Mouse (Mus musculus): ENCODE measurements at regions not wholly inside any gene's neighbourhood (a gene's known extent, or its start where the extent isn't known, plus 50 kb on each side); places are given as distances from the start of the nearest gene placed in this dataset.

DNA sequence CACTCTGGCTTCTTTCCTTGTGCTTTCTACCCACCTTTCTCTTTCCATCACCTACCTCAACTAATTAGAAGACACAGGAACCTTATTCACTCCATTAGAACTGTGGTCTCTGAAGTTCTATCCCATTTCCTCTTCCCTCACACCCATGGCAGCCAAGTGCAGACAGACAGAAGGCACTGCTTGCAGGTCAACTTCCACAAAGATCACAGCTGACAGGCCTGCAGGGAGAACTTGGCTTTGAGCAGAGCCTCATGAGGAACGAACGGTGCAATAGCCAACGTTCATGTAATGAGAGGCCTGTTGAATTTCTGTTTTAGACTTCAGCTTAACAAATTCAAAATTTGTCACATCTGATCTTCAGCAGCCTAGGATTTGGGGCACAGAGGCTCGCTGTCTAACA is 217.5 kb upstream of the Ankrd55 start:
- H3K27ac ChIP-seq = no peak overlapping the region
- H3K27me3 ChIP-seq (ENCODE audit: control insufficient read depth, insufficient read depth, low read length) = no peaks in the 10 kb centered on the region
- no peaks in the 10 kb centered on the region for H3K79me2 ChIP-seq (replicated peaks; ENCODE audit: control insufficient read depth, insufficient read depth, low read length)
- no peak for DNase-seq
- H3K9ac ChIP-seq (ENCODE audit: low read depth, low read length) = no peak overlapping the region
- 80% methylated on average over 4 of the region's 4 CpGs for WGBS
- H3K36me3 ChIP-seq (ENCODE audit: control insufficient read depth, insufficient read depth, low read length) = no peaks in the 10 kb centered on the region
- intact Hi-C loops (cut with DNase I) = no loop called here
- H3K4me3 ChIP-seq = no peak overlapping the region
- TF ChIP-seq CTCF (IDR thresholded peaks at IDR 0.05) (no peak), POLR2A (IDR thresholded peaks at IDR 0.05; ENCODE audit: insufficient read depth, low read depth, low read length) (no peak), EP300 (IDR thresholded peaks at IDR 0.05; ENCODE audit: insufficient read depth, low read depth, low read length) (no peak)
- no peaks in the 10 kb centered on the region for H3K4me1 ChIP-seq (ENCODE audit: control insufficient read depth, insufficient read depth, low read length)

DNA sequence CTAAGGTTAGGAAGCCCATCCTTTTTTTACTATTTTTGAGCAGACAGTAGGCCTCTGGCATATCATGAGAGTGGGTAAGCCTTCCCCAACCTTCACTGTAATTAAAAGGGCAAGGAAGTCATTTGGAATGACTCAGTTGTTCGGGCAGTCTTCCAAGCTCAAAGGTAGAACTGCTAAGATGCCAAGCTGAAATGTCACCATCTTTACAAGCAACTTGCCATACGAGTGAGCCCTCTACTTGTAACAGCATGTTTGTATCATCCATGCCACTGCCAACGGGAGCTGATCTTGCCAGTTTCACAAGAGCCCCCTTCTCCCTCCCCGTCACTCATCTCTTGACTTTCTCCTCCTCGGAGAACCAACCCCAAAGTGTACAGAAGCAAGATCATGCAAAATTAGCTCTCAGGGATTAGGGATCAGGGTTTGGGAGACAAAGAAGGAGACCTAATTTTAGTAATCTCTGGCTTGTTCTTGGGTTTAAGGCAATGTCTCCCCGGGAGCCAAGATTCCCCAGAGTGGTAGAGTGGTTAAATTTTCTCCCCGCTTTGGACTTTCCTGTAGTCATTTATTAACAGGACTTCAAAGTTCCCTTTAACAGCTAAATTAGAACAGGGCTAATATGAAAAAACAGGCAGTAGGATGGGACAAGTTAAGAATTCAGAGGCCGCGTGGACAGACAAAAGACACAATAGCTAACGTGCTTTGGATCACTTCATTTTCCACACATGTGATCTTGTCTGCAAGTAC is 216.9 kb upstream of the Ankrd55 start:
- 91% methylated on average over 10 of the region's 10 CpGs for WGBS

DNA sequence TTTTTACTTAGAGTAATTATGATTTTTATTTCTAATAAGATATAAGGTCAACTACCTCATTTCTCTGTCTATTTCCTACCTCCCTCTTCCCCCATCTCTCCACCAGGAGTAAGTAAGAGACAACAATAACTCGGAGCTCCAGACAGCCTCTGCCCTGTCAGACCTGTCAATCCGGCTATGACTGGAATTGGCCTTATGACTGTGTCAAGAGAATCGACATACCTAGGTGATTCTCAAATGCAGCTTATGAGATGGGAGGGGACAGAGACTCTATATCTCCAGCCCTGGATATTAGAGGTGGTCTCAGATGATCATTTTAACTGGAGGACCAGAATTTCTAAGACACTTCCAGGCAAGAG is 216.3 kb upstream of the Ankrd55 start:
- intact Hi-C loops (cut with DNase I) = no loop called here
- no peaks in the 10 kb centered on the region for H3K36me3 ChIP-seq (ENCODE audit: control insufficient read depth, insufficient read depth, low read length)
- no peak overlapping the region for H3K27ac ChIP-seq
- no peak for TF ChIP-seq CTCF (IDR thresholded peaks at IDR 0.05)
- no peak for TF ChIP-seq POLR2A (IDR thresholded peaks at IDR 0.05; ENCODE audit: insufficient read depth, low read depth, low read length)
- no peak for TF ChIP-seq EP300 (IDR thresholded peaks at IDR 0.05; ENCODE audit: insufficient read depth, low read depth, low read length)
- WGBS = 91% methylated on average over 3 of the region's 3 CpGs
- no peak for DNase-seq
- no peaks in the 10 kb centered on the region for H3K79me2 ChIP-seq (replicated peaks; ENCODE audit: control insufficient read depth, insufficient read depth, low read length)
- H3K4me3 ChIP-seq = no peak overlapping the region
- no peaks in the 10 kb centered on the region for H3K27me3 ChIP-seq (ENCODE audit: control insufficient read depth, insufficient read depth, low read length)
- no peaks in the 10 kb centered on the region for H3K4me1 ChIP-seq (ENCODE audit: control insufficient read depth, insufficient read depth, low read length)
- H3K9ac ChIP-seq (ENCODE audit: low read depth, low read length) = no peak overlapping the region

More for the DNA sequence above, 216.9 kb upstream of the Ankrd55 start:
- Histone ChIP-seq H3K9ac (ENCODE audit: low read depth, low read length) (no peak overlapping the region), H3K27ac (no peak overlapping the region), H3K79me2 (replicated peaks; ENCODE audit: control insufficient read depth, insufficient read depth, low read length) (no peaks in the 10 kb centered on the region), H3K27me3 (ENCODE audit: control insufficient read depth, insufficient read depth, low read length) (no peaks in the 10 kb centered on the region), H3K4me1 (ENCODE audit: control insufficient read depth, insufficient read depth, low read length) (no peaks in the 10 kb centered on the region), H3K4me3 (no peak overlapping the region), H3K36me3 (ENCODE audit: control insufficient read depth, insufficient read depth, low read length) (no peaks in the 10 kb centered on the region)
- intact Hi-C loops (cut with DNase I) = no loop called here
- no peak for DNase-seq
- no peak for TF ChIP-seq EP300 (IDR thresholded peaks at IDR 0.05; ENCODE audit: insufficient read depth, low read depth, low read length)
- TF ChIP-seq POLR2A (IDR thresholded peaks at IDR 0.05; ENCODE audit: insufficient read depth, low read depth, low read length) = no peak
- no peak for TF ChIP-seq CTCF (IDR thresholded peaks at IDR 0.05)

DNA sequence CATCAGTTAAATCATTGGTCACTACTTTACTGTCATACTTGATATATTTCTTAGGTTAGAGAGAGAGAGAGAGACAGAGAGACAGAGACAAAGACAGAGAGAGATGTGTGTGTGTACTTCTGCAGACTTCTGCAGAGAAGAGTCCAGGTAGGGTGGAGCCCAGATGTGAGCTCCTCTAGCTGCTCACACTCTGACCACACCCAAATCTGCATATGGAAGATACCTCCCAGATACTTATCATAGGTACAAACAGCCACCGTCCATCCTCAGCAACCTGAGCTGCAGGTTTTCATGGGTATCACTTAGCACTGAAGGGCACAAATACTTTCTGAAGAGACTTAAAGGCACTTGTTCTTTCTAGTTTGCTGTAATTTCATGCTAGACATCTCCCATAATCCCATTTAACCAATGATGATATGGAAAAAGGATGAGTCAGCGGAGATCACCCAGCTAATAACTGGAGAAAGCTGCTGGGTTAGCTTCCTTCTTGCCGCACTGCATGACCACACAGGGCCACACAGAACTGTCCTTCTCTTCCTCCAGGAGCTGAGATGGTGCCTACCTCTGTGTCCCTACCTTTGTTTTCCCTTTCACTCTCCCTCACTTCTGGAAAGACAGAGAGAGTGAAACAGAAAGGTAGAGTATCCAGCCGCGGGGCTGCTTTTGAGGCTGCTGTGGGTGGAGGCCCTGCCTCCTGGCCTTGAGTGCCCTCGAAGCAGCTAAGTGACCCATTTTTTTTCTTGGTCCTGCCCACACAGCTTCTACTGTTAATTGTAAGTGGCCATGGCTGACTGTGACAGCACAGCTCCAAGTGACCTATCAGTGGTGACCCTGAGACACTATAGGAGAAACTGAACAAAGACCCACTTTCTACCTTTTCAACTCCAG is 214.5 kb upstream of the Ankrd55 start:
- no peaks in the 10 kb centered on the region for H3K36me3 ChIP-seq (ENCODE audit: control insufficient read depth, insufficient read depth, low read length)
- DNase-seq = no peak
- no peaks in the 10 kb centered on the region for H3K4me1 ChIP-seq (ENCODE audit: control insufficient read depth, insufficient read depth, low read length)
- TF ChIP-seq POLR2A (IDR thresholded peaks at IDR 0.05; ENCODE audit: insufficient read depth, low read depth, low read length) = no peak
- no peak for TF ChIP-seq CTCF (IDR thresholded peaks at IDR 0.05)
- TF ChIP-seq EP300 (IDR thresholded peaks at IDR 0.05; ENCODE audit: insufficient read depth, low read depth, low read length) = no peak
- H3K9ac ChIP-seq (ENCODE audit: low read depth, low read length) = no peak overlapping the region
- H3K27me3 ChIP-seq (ENCODE audit: control insufficient read depth, insufficient read depth, low read length) = no peaks in the 10 kb centered on the region
- H3K79me2 ChIP-seq (replicated peaks; ENCODE audit: control insufficient read depth, insufficient read depth, low read length) = no peaks in the 10 kb centered on the region
- no peak overlapping the region for H3K27ac ChIP-seq
- H3K4me3 ChIP-seq = no peak overlapping the region
- WGBS = 94% methylated on average over 6 of the region's 6 CpGs
- intact Hi-C loops (cut with DNase I) = no loop called here

DNA sequence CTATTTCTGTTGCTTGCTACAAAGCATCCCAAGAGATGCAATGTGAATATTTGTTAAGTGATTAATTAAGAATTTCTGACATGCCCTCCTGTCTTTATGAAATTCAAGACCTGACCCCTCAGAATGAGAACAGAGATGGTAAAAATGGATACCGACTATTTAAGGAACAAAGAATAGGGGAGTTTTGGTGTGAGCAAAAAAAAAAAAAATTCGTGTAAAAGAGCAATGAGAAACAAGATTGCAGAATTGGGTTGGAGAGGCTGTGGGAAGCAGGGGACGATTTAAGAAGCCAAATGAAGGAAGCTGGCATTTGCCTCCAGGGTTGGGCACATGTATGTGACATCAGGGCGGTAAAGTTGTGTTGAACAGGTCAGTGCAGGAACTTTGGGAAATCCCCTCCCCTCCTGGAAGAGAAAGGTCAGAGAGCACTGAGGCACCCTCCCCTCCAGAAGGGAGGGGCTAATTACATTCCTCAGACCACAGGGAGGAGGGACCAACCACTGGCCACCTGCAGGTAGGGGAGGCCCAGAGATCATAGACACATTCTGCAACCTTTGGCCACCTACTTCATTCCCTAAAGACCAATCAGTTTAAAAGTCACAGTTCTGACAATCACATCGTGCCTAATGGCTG is 212.3 kb upstream of the Ankrd55 start:
- H3K79me2 ChIP-seq (replicated peaks; ENCODE audit: control insufficient read depth, insufficient read depth, low read length) = no peaks in the 10 kb centered on the region
- DNase-seq = no peak
- H3K9ac ChIP-seq (ENCODE audit: low read depth, low read length) = no peak overlapping the region
- no peak overlapping the region for H3K27ac ChIP-seq
- H3K4me1 ChIP-seq (ENCODE audit: control insufficient read depth, insufficient read depth, low read length) = no peaks in the 10 kb centered on the region
- WGBS = 71% methylated on average over 5 of the region's 5 CpGs
- TF ChIP-seq POLR2A (IDR thresholded peaks at IDR 0.05; ENCODE audit: insufficient read depth, low read depth, low read length) (no peak), EP300 (IDR thresholded peaks at IDR 0.05; ENCODE audit: insufficient read depth, low read depth, low read length) (no peak), CTCF (IDR thresholded peaks at IDR 0.05) (no peak)
- H3K4me3 ChIP-seq = no peak overlapping the region
- H3K27me3 ChIP-seq (ENCODE audit: control insufficient read depth, insufficient read depth, low read length) = no peaks in the 10 kb centered on the region
- H3K36me3 ChIP-seq (ENCODE audit: control insufficient read depth, insufficient read depth, low read length) = no peaks in the 10 kb centered on the region
- intact Hi-C loops (cut with DNase I) = no loop called here

All from heart, adult 2 months (tissue).